Mouse (Mus musculus): ENCODE data around the gene Ezh1. TPM values are rescaled to one million over a fixed set of nuclear protein-coding genes. Genes with fewer than 3 reads are reported as not detected.
A peak's percentile ranks its signal among the peaks of the same experiment; 100 is the strongest.

Gene Ezh1
- polyA plus RNA-seq, 1 experiment from 2014 or later, result 30.7 TPM

DNA sequence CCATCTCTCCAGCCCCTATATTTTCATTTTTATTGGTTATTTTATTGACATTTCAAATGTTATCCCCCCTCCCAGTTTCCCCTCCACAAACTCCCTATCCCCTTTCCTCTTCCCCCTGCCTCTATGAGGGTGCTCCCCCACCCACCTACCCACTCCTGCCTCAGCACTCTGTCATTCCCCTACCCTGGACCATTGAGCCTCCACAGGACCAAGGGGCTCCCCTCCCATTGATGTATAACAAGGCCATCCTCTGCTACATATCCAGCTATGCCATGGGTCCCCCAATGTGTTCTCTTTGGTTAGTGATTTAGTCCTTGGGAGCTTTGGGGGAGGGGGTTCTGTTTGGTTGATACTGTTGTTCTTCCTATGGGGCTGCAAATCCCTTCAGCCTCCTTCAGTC is 71.6 kb downstream of the Ezh1 start:
- Histone ChIP-seq H3K27ac (ENCODE audit: low read depth, low read length) (no peak overlapping the region), H3K9ac (replicated peaks; ENCODE audit: low read depth, low read length) (no peak overlapping the region), H3K36me3 (ENCODE audit: control insufficient read depth, insufficient read depth, low read length) (no peaks in the 10 kb centered on the region), H3K4me2 (ENCODE audit: low read depth, low read length) (no peak overlapping the region), H3K27me3 (ENCODE audit: control insufficient read depth, insufficient read depth, low read length) (no peaks in the 10 kb centered on the region), H3K4me1 (ENCODE audit: control insufficient read depth, insufficient read depth, low read length) (peaks cover 12% of the 10 kb centered on the region; the same call in 1 of the 2 replicates), H3K4me3 (ENCODE audit: low read depth, low read length) (no peak overlapping the region), H3K9me3 (ENCODE audit: control insufficient read depth, low read length) (no peaks in the 10 kb centered on the region)
- no peak for ATAC-seq (ENCODE audit: low read depth)

GRCm38 (mm10) chr11:101152825-101153224 is 73.4 kb downstream of the Ezh1 start:
- no peaks in the 10 kb centered on the region for H3K27me3 ChIP-seq (ENCODE audit: control insufficient read depth, insufficient read depth, low read length)
- no peak overlapping the region for H3K9ac ChIP-seq (replicated peaks; ENCODE audit: low read depth, low read length)
- H3K4me1 ChIP-seq (ENCODE audit: control insufficient read depth, insufficient read depth, low read length), result peaks cover 16% of the 10 kb centered on the region; the same call in 1 of the 2 replicates
- ATAC-seq (ENCODE audit: low read depth), result no peak
- WGBS, result 82% methylated on average over 1 of the region's 1 CpGs
- no peak overlapping the region for H3K27ac ChIP-seq (ENCODE audit: low read depth, low read length)
- no peak overlapping the region for H3K4me3 ChIP-seq (ENCODE audit: low read depth, low read length)
- no peak overlapping the region for H3K4me2 ChIP-seq (ENCODE audit: low read depth, low read length)
- H3K9me3 ChIP-seq (ENCODE audit: control insufficient read depth, low read length), result no peaks in the 10 kb centered on the region
- no peaks in the 10 kb centered on the region for H3K36me3 ChIP-seq (ENCODE audit: control insufficient read depth, insufficient read depth, low read length)

DNA sequence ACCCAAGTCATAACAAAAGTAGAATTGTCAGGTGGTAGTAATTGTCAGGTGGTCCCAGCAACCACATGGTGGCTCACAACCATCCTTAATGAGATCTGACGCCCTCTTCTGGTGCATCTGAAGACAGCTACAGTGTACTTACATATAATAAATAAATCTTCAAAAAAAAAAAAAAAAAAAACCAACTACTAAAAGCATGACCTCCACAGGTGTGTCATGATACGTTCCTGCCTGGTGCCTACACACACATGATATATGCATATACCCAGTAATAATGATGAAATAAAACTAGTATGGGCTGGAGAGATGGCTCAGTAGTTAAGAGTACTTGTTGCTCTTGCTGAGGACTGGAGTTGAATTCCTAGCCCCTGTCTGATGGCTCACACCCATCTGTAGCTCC is 75.2 kb downstream of the Ezh1 start:
- ATAC-seq (ENCODE audit: low read depth), result no peak
- H3K36me3 ChIP-seq (ENCODE audit: control insufficient read depth, insufficient read depth, low read length), result no peaks in the 10 kb centered on the region
- no peaks in the 10 kb centered on the region for H3K27me3 ChIP-seq (ENCODE audit: control insufficient read depth, insufficient read depth, low read length)
- no peak overlapping the region for H3K27ac ChIP-seq (ENCODE audit: low read depth, low read length)
- no peak overlapping the region for H3K4me2 ChIP-seq (ENCODE audit: low read depth, low read length)
- peaks cover 12% of the 10 kb centered on the region; the same call in 1 of the 2 replicates for H3K4me1 ChIP-seq (ENCODE audit: control insufficient read depth, insufficient read depth, low read length)
- WGBS, result 54% methylated on average over 2 of the region's 2 CpGs
- H3K9ac ChIP-seq (replicated peaks; ENCODE audit: low read depth, low read length), result no peak overlapping the region
- no peak overlapping the region for H3K4me3 ChIP-seq (ENCODE audit: low read depth, low read length)
- H3K9me3 ChIP-seq (ENCODE audit: control insufficient read depth, low read length), result no peaks in the 10 kb centered on the region

DNA sequence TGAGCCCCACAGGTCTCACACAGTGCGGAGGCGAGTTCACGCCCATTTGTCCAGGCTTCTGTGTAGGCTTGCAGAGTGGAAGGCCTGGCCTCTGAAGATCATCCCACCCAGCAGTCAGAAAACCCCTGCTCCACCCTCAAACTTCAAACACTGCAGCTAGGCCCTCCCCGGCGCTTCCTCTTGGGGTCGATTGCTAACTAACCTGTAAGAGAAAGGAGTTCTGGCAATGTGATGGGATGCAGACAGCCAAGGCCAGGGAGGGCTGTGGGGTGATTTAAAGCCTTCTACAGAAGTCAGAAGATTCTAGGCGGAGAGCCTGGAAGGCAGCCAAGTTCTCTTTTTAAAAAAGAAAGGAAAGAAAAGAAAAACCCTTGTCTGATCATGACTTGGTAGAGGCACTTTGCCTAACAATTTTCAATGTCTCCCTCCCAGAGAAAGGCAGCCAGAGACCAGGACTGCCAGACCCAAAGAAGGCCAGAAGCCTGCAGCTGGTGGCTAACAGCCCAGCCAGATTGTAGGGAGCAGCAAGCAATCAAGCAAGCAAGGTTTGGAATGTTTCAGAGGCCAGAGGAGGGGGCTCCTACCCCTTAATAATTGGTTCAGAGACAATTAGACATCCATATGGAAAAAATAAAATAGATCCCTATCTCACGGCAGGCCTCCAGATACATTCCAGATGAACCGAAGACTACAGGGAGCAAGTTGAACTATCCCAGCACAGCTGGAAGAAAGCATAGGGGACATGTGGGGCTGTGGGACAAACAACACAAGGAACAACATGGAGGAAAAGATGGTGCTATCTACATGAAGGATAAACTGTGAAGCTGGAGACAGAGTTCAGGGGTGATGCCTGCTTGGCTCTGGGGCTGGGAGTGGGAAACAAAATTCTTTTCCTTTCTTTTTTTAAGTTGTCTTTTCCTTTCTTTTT is 76.8 kb downstream of the Ezh1 start:
- Histone ChIP-seq H3K36me3 (ENCODE audit: control insufficient read depth, insufficient read depth, low read length) (no peaks in the 10 kb centered on the region), H3K4me2 (ENCODE audit: low read depth, low read length) (no peak overlapping the region), H3K9me3 (ENCODE audit: control insufficient read depth, low read length) (no peaks in the 10 kb centered on the region), H3K4me1 (ENCODE audit: control insufficient read depth, insufficient read depth, low read length) (peaks cover 4% of the 10 kb centered on the region; the same call in 1 of the 2 replicates), H3K9ac (replicated peaks; ENCODE audit: low read depth, low read length) (no peak overlapping the region), H3K27me3 (ENCODE audit: control insufficient read depth, insufficient read depth, low read length) (no peaks in the 10 kb centered on the region), H3K27ac (ENCODE audit: low read depth, low read length) (peak overlapping the region; percentile 48; the same call in 1 of the 2 replicates), H3K4me3 (ENCODE audit: low read depth, low read length) (no peak overlapping the region)
- ATAC-seq (ENCODE audit: low read depth), result no peak; the same call in 1 of the 2 replicates
- WGBS, result 31% methylated on average over 9 of the region's 9 CpGs

DNA sequence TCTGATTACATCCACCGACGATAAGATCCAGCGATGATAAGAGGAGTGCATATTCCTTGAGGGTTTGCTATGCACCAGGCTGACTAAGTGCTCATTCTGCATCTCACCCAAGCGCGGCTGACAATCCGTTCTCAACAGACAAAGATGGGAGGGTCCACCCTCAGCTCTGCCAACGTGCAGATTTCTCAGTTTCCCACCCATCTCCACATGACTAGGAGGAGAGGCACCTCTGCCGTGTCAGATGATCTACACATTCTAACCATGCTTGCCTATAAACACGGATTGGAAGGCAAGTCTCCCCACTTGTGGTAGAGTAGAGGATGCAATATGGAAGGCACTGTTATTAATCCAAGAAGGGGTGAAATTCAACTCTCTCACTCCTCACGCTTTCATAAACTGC is 77.5 kb downstream of the Ezh1 start:
- H3K4me3 ChIP-seq (ENCODE audit: low read depth, low read length), result no peak overlapping the region
- H3K9me3 ChIP-seq (ENCODE audit: control insufficient read depth, low read length), result no peaks in the 10 kb centered on the region
- peaks cover 4% of the 10 kb centered on the region; the same call in 1 of the 2 replicates for H3K4me1 ChIP-seq (ENCODE audit: control insufficient read depth, insufficient read depth, low read length)
- 60% methylated on average over 10 of the region's 10 CpGs for WGBS
- no peaks in the 10 kb centered on the region for H3K27me3 ChIP-seq (ENCODE audit: control insufficient read depth, insufficient read depth, low read length)
- no peak overlapping the region for H3K4me2 ChIP-seq (ENCODE audit: low read depth, low read length)
- no peak overlapping the region for H3K9ac ChIP-seq (replicated peaks; ENCODE audit: low read depth, low read length)
- no peaks in the 10 kb centered on the region for H3K36me3 ChIP-seq (ENCODE audit: control insufficient read depth, insufficient read depth, low read length)
- ATAC-seq (ENCODE audit: low read depth), result no peak
- H3K27ac ChIP-seq (ENCODE audit: low read depth, low read length), result no peak overlapping the region

DNA sequence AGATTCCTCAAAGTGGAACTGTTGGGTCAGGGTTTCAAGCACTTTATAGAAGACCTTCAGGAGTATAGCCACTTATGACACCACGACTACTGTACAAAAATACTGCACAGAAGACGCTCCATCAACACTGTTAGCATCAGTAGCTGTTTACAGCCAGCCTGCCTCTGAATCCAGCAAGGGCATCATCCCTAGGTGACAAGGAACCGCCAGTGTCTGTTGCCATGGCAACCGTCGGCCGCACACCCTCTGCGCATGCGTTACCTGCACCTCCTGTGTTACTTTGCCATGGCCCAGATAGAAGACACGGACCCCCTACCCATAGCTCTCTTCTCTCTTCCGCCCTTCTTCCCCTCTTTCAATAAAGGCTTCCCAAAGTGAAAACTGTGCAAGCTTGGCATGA is 79.9 kb downstream of the Ezh1 start:
- H3K36me3 ChIP-seq (ENCODE audit: control insufficient read depth, insufficient read depth, low read length), result no peaks in the 10 kb centered on the region
- H3K9ac ChIP-seq (replicated peaks; ENCODE audit: low read depth, low read length), result no peak overlapping the region
- 12% methylated on average over 10 of the region's 10 CpGs for WGBS
- H3K9me3 ChIP-seq (ENCODE audit: control insufficient read depth, low read length), result no peaks in the 10 kb centered on the region
- H3K27ac ChIP-seq (ENCODE audit: low read depth, low read length), result peak overlapping the region; percentile 10; the same call in 1 of the 2 replicates
- peak; percentile 59 for ATAC-seq (ENCODE audit: low read depth)
- H3K4me2 ChIP-seq (ENCODE audit: low read depth, low read length), result peak overlapping the region; percentile 6; the same call in 1 of the 2 replicates
- peaks cover 4% of the 10 kb centered on the region; the same call in 1 of the 2 replicates for H3K4me1 ChIP-seq (ENCODE audit: control insufficient read depth, insufficient read depth, low read length)
- H3K4me3 ChIP-seq (ENCODE audit: low read depth, low read length), result no peak overlapping the region
- no peaks in the 10 kb centered on the region for H3K27me3 ChIP-seq (ENCODE audit: control insufficient read depth, insufficient read depth, low read length)

DNA sequence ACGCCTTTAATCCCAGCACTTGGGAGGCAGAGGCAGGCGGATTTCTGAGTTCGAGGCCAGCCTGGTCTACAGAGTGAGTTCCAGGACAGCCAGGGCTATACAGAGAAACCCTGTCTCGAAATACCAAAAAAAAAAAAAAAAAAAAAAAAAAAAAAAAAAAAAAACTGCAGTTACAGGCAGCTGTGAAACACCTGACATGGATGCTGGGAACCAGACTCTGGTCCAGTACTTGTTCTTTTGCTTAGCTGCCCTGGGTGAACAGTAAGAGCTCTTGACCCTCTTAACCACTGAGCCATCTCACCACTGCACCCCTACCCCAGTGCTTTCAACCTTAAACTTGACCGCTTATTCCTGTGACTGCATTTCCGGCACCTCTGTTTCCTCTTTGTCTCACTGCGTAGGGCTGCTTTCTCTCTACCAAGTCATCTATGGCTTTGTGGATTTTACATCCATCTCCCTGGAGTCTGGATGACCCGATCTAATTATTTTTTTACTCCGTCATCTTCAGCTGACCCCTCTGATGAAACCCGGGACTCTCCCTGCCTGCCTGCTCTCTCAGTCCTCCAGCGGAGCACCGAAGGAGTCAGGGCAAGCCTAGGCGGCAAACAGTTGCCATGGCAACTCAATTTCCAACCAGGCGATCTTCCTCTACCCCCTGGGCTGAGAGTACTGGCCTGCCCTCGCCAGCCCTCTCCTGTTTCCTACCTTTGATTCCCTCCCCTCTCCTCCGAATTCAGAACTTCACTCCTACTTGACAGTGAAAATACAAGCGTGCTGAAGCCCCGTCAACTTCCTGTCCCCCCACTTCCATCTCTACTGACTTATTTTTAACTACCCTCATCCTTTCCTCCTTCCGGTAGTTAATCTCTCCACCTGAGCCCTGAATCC is 82.7 kb downstream of the Ezh1 start:
- peak overlapping the region; percentile 13; the same call in 1 of the 2 replicates for H3K4me3 ChIP-seq (ENCODE audit: low read depth, low read length)
- ATAC-seq (ENCODE audit: low read depth), result peak; percentile 75
- 19% methylated on average over 18 of the region's 19 CpGs for WGBS
- H3K9me3 ChIP-seq (ENCODE audit: control insufficient read depth, low read length), result no peaks in the 10 kb centered on the region
- peak overlapping the region; percentile 13; the same call in 1 of the 2 replicates for H3K27ac ChIP-seq (ENCODE audit: low read depth, low read length)
- no peaks in the 10 kb centered on the region for H3K36me3 ChIP-seq (ENCODE audit: control insufficient read depth, insufficient read depth, low read length)
- H3K4me1 ChIP-seq (ENCODE audit: control insufficient read depth, insufficient read depth, low read length), result peaks cover 3% of the 10 kb centered on the region; the same call in 1 of the 2 replicates
- H3K4me2 ChIP-seq (ENCODE audit: low read depth, low read length), result peak overlapping the region; percentile 46
- H3K27me3 ChIP-seq (ENCODE audit: control insufficient read depth, insufficient read depth, low read length), result no peaks in the 10 kb centered on the region
- H3K9ac ChIP-seq (replicated peaks; ENCODE audit: low read depth, low read length), result peak overlapping the region; percentile 39; the same call in 1 of the 2 replicates

DNA sequence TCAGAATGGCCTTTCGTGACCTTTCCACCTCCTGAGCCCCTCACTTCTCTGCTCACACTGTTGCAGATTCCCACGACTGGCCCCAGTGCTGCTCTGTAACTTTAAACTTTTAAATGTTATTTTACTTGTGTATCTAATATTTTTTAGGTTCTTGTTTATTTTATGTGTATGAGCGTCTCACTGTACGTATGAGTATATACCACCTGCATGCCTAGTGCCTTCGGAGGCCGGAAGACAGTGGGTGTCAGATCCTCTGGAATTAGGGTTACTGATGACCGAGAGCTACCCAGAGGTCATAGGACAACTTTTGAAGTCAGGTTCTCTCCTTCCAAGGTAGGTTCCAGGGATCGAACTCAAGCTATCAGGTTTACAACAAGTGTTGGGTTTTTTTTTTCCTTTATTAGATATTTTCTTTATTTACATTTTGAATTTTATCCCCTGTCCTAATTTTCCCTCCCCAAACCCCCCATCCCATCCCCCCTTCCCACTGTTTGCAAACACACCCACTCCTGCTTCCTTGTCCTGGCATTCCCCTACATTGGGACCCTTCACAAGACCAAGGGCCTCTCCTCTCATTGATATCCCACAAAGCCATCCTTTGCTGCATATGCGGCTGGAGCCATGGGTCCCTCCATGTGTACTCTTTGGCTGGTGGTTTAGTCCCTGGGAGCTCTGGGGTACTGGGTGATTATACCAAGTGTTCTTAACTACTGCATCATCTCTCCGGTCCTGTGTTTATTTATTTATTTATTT is 83.9 kb downstream of the Ezh1 start:
- no peak for ATAC-seq (ENCODE audit: low read depth)
- H3K9me3 ChIP-seq (ENCODE audit: control insufficient read depth, low read length), result no peaks in the 10 kb centered on the region
- H3K9ac ChIP-seq (replicated peaks; ENCODE audit: low read depth, low read length), result no peak overlapping the region
- no peaks in the 10 kb centered on the region for H3K27me3 ChIP-seq (ENCODE audit: control insufficient read depth, insufficient read depth, low read length)
- no peak overlapping the region for H3K27ac ChIP-seq (ENCODE audit: low read depth, low read length)
- no peak overlapping the region for H3K4me2 ChIP-seq (ENCODE audit: low read depth, low read length)
- H3K4me3 ChIP-seq (ENCODE audit: low read depth, low read length), result no peak overlapping the region
- 87% methylated on average over 10 of the region's 10 CpGs for WGBS
- no peaks in the 10 kb centered on the region for H3K36me3 ChIP-seq (ENCODE audit: control insufficient read depth, insufficient read depth, low read length)
- H3K4me1 ChIP-seq (ENCODE audit: control insufficient read depth, insufficient read depth, low read length), result peaks cover 3% of the 10 kb centered on the region; the same call in 1 of the 2 replicates

All from neural tube, embryonic 14.5 days (tissue).